Comparison of ENCODE assay signal across 16 mouse cellular contexts in the genomic region with DNA sequence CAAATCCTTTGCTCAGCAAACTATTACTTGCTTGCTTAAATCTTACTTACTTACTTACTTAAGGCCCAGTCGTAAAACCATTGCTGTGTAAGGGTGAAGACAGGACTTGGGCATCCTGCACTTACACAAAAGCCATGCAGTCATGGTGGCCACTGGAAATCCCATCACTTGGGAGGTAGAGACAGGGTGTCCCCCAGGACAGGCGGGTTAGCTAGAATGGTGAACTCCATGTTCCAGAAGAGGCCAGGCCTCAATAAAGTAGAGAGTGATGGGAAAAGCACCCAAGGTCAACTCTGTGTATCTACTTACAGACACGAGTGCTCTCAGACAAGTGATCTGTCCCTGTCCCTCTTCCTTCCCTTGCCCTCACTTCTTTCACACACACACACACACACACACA.
"Had no signal": no experiment of that assay in that cellular context is flagged by ENCODE, and none has a peak within 500 bp of the region (broad histone marks: within the 10 kb centered on the region; RNA-seq: fewer than 3 reads in every experiment).

No protein-coding gene starts in this region.

- H3K9ac ChIP-seq: neural tube, embryonic 12.5 days; neural tube, embryonic 13.5 days; stomach, embryonic 15.5 days had no signal

- DNase-seq: retina, postnatal 1 day; right cerebral cortex, adult 18-20 months; right cerebral cortex, postnatal 14 days; right cerebral cortex, postnatal 25 days; right cerebral cortex, postnatal 4 days; spleen, adult 18-20 months; thymus, adult 18-20 months; thymus, adult 2 months; thymus, postnatal 14 days; thymus, postnatal 25 days; thymus, postnatal 36 days; thymus, postnatal 4 days had no signal

- H3K27ac ChIP-seq: neural tube, embryonic 12.5 days; neural tube, embryonic 13.5 days; stomach, embryonic 15.5 days; stomach, postnatal 0 days had no signal

- H3K9me3 ChIP-seq: neural tube, embryonic 12.5 days; neural tube, embryonic 13.5 days; stomach, embryonic 15.5 days had no signal

- H3K36me3 ChIP-seq: neural tube, embryonic 12.5 days; neural tube, embryonic 13.5 days; stomach, embryonic 15.5 days had no signal

- H3K4me2 ChIP-seq: neural tube, embryonic 12.5 days; neural tube, embryonic 13.5 days; stomach, embryonic 15.5 days had no signal

- H3K4me1 ChIP-seq: stomach, embryonic 15.5 days had no signal

- H3K27me3 ChIP-seq: neural tube, embryonic 12.5 days; neural tube, embryonic 13.5 days; stomach, embryonic 15.5 days had no signal

- H3K4me3 ChIP-seq: neural tube, embryonic 12.5 days; neural tube, embryonic 13.5 days; stomach, embryonic 15.5 days had no signal
